Mouse (Mus musculus): ENCODE measurements around the gene Cmtm8.

DNA sequence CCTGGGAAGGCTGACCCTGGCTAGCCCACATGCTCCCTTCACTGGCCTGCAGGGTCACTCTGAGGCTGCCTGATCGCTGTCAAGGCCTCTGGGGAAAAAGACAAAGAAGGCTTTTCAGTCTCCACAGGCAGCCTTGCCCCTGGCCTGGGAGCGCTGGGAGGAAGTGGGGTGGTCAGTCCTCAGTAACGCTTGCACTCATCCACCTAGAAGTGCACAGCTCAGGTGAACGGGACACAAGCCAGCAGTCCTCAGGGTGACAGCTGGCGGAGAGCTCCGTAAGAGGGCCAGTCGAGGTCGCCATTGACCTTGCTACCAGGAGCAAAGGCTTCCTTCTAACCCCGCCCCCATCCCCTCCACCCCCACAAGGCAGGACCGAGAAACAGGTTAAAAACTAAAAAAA lies 75.9 kb downstream of the Cmtm8 start:
- TF ChIP-seq CTCF (IDR thresholded peaks at IDR 0.05; ENCODE audit: borderline replicate concordance, extremely low read depth, insufficient read depth, insufficient read length) (no peak), POLR2A (IDR thresholded peaks at IDR 0.05; ENCODE audit: borderline replicate concordance, extremely low read depth, insufficient read depth, insufficient read length, poor library complexity, severe bottlenecking) (no peak)
